15 mouse cellular contexts compared by ENCODE assay signal in genomic region chr13:63268371-63268770, GRCm38 (mm10).
DNase-seq lines count a peak whose midpoint lies in the region; ATAC-seq lines count a peak whose summit lies in the region.
"Had no signal": no experiment of that assay in that cellular context is flagged by ENCODE, and none has a peak within 500 bp of the region (broad histone marks: within the 10 kb centered on the region; RNA-seq: fewer than 3 reads in every experiment).

No protein-coding gene starts in this region.

- H3K27ac ChIP-seq in kidney, embryonic 16.5 days (ENCODE audit: low read length): peak overlapping the region; percentile 89
- H3K27ac ChIP-seq in midbrain, embryonic 13.5 days: no peak overlapping the region
- H3K27ac ChIP-seq: forebrain, embryonic 10.5 days had no signal

- no peaks in the 10 kb centered on the region for H3K27me3 ChIP-seq in kidney, embryonic 16.5 days (ENCODE audit: insufficient read depth, low read length)
- H3K27me3 ChIP-seq in midbrain, embryonic 13.5 days: peaks cover 24% of the 10 kb centered on the region
- H3K27me3 ChIP-seq: Patski had no signal

- peaks cover 65% of the 10 kb centered on the region for H3K4me1 ChIP-seq in kidney, embryonic 16.5 days (ENCODE audit: insufficient read depth, low read length)
- peaks cover 16% of the 10 kb centered on the region for H3K4me1 ChIP-seq in midbrain, embryonic 13.5 days (replicated peaks)

- no peaks in the 10 kb centered on the region for H3K36me3 ChIP-seq in kidney, embryonic 16.5 days (ENCODE audit: insufficient read depth, low read length)
- H3K36me3 ChIP-seq in midbrain, embryonic 13.5 days: no peaks in the 10 kb centered on the region
- H3K36me3 ChIP-seq: forebrain, embryonic 10.5 days had no signal

- H3K9ac ChIP-seq in kidney, embryonic 16.5 days (replicated peaks; ENCODE audit: low read length): no peak overlapping the region
- no peak overlapping the region for H3K9ac ChIP-seq in midbrain, embryonic 13.5 days (replicated peaks)

- ATAC-seq in kidney, embryonic 16.5 days (ENCODE audit: low FRiP score, low TSS enrichment): peak; percentile 55; the same call in 1 of the 2 replicates
- ATAC-seq in megakaryocyte progenitor cell, adult 5-6 weeks (replicated peaks; ENCODE audit: poor library complexity): 0 out of 2 replicates have a peak, but pooled peaks have one; percentile 26
- no peak for ATAC-seq in midbrain, embryonic 13.5 days
- ATAC-seq: midbrain, embryonic 16.5 days; Patski had no signal

- 38% methylated on average over 4 of the region's 4 CpGs for WGBS in kidney, embryonic 16.5 days
- WGBS in midbrain, embryonic 13.5 days: 94% methylated on average over 4 of the region's 4 CpGs

- H3K9me3 ChIP-seq in kidney, embryonic 16.5 days (ENCODE audit: low read length): no peaks in the 10 kb centered on the region
- no peaks in the 10 kb centered on the region for H3K9me3 ChIP-seq in midbrain, embryonic 13.5 days
- H3K9me3 ChIP-seq: forebrain, embryonic 10.5 days had no signal

- no peak overlapping the region for H3K4me3 ChIP-seq in kidney, embryonic 16.5 days (ENCODE audit: low read length)
- no peak overlapping the region for H3K4me3 ChIP-seq in midbrain, embryonic 13.5 days (replicated peaks)
- H3K4me3 ChIP-seq: forebrain, embryonic 10.5 days had no signal

- H3K4me2 ChIP-seq in kidney, embryonic 16.5 days (replicated peaks; ENCODE audit: low read depth, low read length): peak overlapping the region; percentile 18; the same call in 1 of the 2 replicates
- no peak overlapping the region for H3K4me2 ChIP-seq in midbrain, embryonic 13.5 days (replicated peaks)

- peak; percentile 65 for DNase-seq in kidney, adult 11 months
- DNase-seq in kidney, adult 18-20 months: no peak
- peak; percentile 28 for DNase-seq in induced T-regulatory cell, adult 2 months (ENCODE audit: low read depth)
- no peak for DNase-seq in yolk sac, embryonic 10.5 days (ENCODE audit: low spot score)
- no peak for DNase-seq in gastrocnemius, postnatal 4 days (ENCODE audit: low spot score in 2 of 2)
- DNase-seq: adrenal gland, adult 8-10 months; heart, postnatal 14 days; lung, postnatal 14 days; right cerebral cortex, postnatal 4 days had no signal

Comparison
In these comparisons a context has a peak if more than half of its experiments do, and no peak if none do; other contexts are left out.
1. DNase-seq: peak in kidney, adult 11 months (single experiment) and induced T-regulatory cell, adult 2 months (single experiment); none in kidney, adult 18-20 months (single experiment), yolk sac, embryonic 10.5 days (single experiment) and gastrocnemius, postnatal 4 days (0 of 2).